Mouse (Mus musculus) layer of hippocampus, adult 8-10 months (tissue): ENCODE measurements around the gene Rpl6. TPM values are rescaled to one million over a fixed set of nuclear protein-coding genes. Genes with fewer than 3 reads are reported as not detected.

Experiments
- DNase-seq, 2 experiments: peaks; one replicate each; pipeline ENCODE4 v3.0.0; 2022; ENCODE audit warnings: low spot score in 2 of 2
- total RNA-seq, 4 experiments: library from RNA; stranded (reverse); gene quantifications; 2 replicates each; pipeline ENCODE4 v1.2.4; 2022

Gene Rpl6
- total RNA-seq = 100 to 1,000 TPM; 517 to 564 (median 525) TPM

- DNase-seq = peak; percentile 76 to 79
Observed at GRCm38 (mm10) chr5:121204132-121205089, at the start of gene Rpl6. Rpl6 (plus strand) TSS chr5:121204481.

GRCm38 (mm10) chr5:121156121-121156520 is 48.2 kb upstream of the Rpl6 start:
- DNase-seq = no peak

- no peak for DNase-seq
Observed at GRCm38 (mm10) chr5:121157017-121157416, 47.3 kb upstream of the Rpl6 start.

- DNase-seq = no peak
Observed at GRCm38 (mm10) chr5:121157489-121157888, 46.8 kb upstream of the Rpl6 start.

- DNase-seq = no peak
Observed at GRCm38 (mm10) chr5:121158966-121159365, 45.3 kb upstream of the Rpl6 start.

GRCm38 (mm10) chr5:121162285-121162684 is 42.0 kb upstream of the Rpl6 start:
- no peak for DNase-seq

GRCm38 (mm10) chr5:121162923-121163322 is 41.4 kb upstream of the Rpl6 start:
- DNase-seq = no peak

- DNase-seq = no peak
Observed at GRCm38 (mm10) chr5:121166884-121167283, 37.4 kb upstream of the Rpl6 start.

- DNase-seq = no peak
Observed at GRCm38 (mm10) chr5:121169588-121169987, 34.7 kb upstream of the Rpl6 start.

- no peak for DNase-seq
Observed at GRCm38 (mm10) chr5:121172835-121173234, 31.4 kb upstream of the Rpl6 start.

- no peak for DNase-seq
Observed at GRCm38 (mm10) chr5:121179077-121179857, 25.0 kb upstream of the Rpl6 start.

- no peak for DNase-seq
Observed at GRCm38 (mm10) chr5:121183269-121183668, 21.0 kb upstream of the Rpl6 start.

- DNase-seq = no peak
Observed at GRCm38 (mm10) chr5:121184375-121184774, 19.9 kb upstream of the Rpl6 start.

GRCm38 (mm10) chr5:121184945-121185551 is 19.2 kb upstream of the Rpl6 start:
- DNase-seq = no peak

- DNase-seq = peak; percentile 55 to 58
Observed at GRCm38 (mm10) chr5:121187580-121188001, 16.7 kb upstream of the Rpl6 start.

GRCm38 (mm10) chr5:121188265-121188664 is 16.0 kb upstream of the Rpl6 start:
- DNase-seq = no peak

GRCm38 (mm10) chr5:121189182-121189581 is 15.1 kb upstream of the Rpl6 start:
- DNase-seq = no peak

- no peak for DNase-seq
Observed at GRCm38 (mm10) chr5:121190210-121190835, 14.0 kb upstream of the Rpl6 start.

GRCm38 (mm10) chr5:121190836-121191583 is 13.3 kb upstream of the Rpl6 start, which contains the start of gene Ptpn11:
Ptpn11 (minus strand) TSS chr5:121191397.
- peak; percentile 62 to 63 for DNase-seq

GRCm38 (mm10) chr5:121191584-121191906 is 12.7 kb upstream of the Rpl6 start:
- no peak for DNase-seq

- no peak for DNase-seq
Observed at GRCm38 (mm10) chr5:121194173-121194572, 10.1 kb upstream of the Rpl6 start.
